Mouse (Mus musculus): Measurements from ENCODE around the gene Olfml2a. TPM values are rescaled to one million over a fixed set of nuclear protein-coding genes. Genes with fewer than 3 reads are reported as not detected.

Olfml2a gene
- polyA plus RNA-seq, 1 experiment from 2014 or later, result 18.7 TPM

GRCm38 (mm10) chr2:38933931-38934330 is 2.2 kb downstream of the Olfml2a start:
- WGBS, result 15% methylated on average over 2 of the region's 2 CpGs
- Histone ChIP-seq H3K27me3 (replicated peaks; ENCODE audit: control insufficient read depth, insufficient read depth, low read length) (no peaks in the 10 kb centered on the region), H3K36me3 (ENCODE audit: control insufficient read depth, insufficient read depth, low read length) (no peaks in the 10 kb centered on the region), H3K4me2 (ENCODE audit: low read depth, low read length) (peak overlapping the region; percentile 38), H3K4me3 (ENCODE audit: low read depth, low read length) (no peak overlapping the region), H3K4me1 (ENCODE audit: control insufficient read depth, insufficient read depth, low read length) (peaks cover 29% of the 10 kb centered on the region), H3K9ac (ENCODE audit: low read depth, low read length) (0 out of 2 replicates have a peak overlapping the region, but pooled peaks have one; percentile 30), H3K9me3 (ENCODE audit: control insufficient read depth, low read length) (no peaks in the 10 kb centered on the region), H3K27ac (replicated peaks; ENCODE audit: low read depth, low read length) (peak overlapping the region; percentile 78)
- ATAC-seq (ENCODE audit: low read depth) (peak; percentile 66), DNase-seq (ENCODE audit: low spot score) (peak; percentile 74)

- H3K9me3 ChIP-seq (ENCODE audit: control insufficient read depth, low read length), result no peaks in the 10 kb centered on the region
- DNase-seq (ENCODE audit: low spot score), result peak; percentile 51
- 35% methylated on average over 5 of the region's 5 CpGs for WGBS
- H3K9ac ChIP-seq (ENCODE audit: low read depth, low read length), result peak overlapping the region; percentile 30; the same call in 1 of the 2 replicates
- no peak for ATAC-seq (ENCODE audit: low read depth)
- H3K4me3 ChIP-seq (ENCODE audit: low read depth, low read length), result no peak overlapping the region
- peaks cover 29% of the 10 kb centered on the region for H3K4me1 ChIP-seq (ENCODE audit: control insufficient read depth, insufficient read depth, low read length)
- H3K27me3 ChIP-seq (replicated peaks; ENCODE audit: control insufficient read depth, insufficient read depth, low read length), result no peaks in the 10 kb centered on the region
- peak overlapping the region; percentile 78 for H3K27ac ChIP-seq (replicated peaks; ENCODE audit: low read depth, low read length)
- H3K36me3 ChIP-seq (ENCODE audit: control insufficient read depth, insufficient read depth, low read length), result no peaks in the 10 kb centered on the region
- peak overlapping the region; percentile 38 for H3K4me2 ChIP-seq (ENCODE audit: low read depth, low read length)
Measured at GRCm38 (mm10) chr2:38934936-38935335, 3.2 kb downstream of the Olfml2a start.

GRCm38 (mm10) chr2:38936721-38937378 is 5.1 kb downstream of the Olfml2a start:
- DNase-seq (ENCODE audit: low spot score) (no peak), ATAC-seq (ENCODE audit: low read depth) (no peak)
- H3K36me3 ChIP-seq (ENCODE audit: control insufficient read depth, insufficient read depth, low read length), result no peaks in the 10 kb centered on the region
- H3K4me1 ChIP-seq (ENCODE audit: control insufficient read depth, insufficient read depth, low read length), result peaks cover 22% of the 10 kb centered on the region
- H3K9me3 ChIP-seq (ENCODE audit: control insufficient read depth, low read length), result no peaks in the 10 kb centered on the region
- H3K9ac ChIP-seq (ENCODE audit: low read depth, low read length), result no peak overlapping the region
- WGBS, result 59% methylated on average over 9 of the region's 9 CpGs
- no peak overlapping the region for H3K4me2 ChIP-seq (ENCODE audit: low read depth, low read length)
- H3K4me3 ChIP-seq (ENCODE audit: low read depth, low read length), result no peak overlapping the region
- H3K27me3 ChIP-seq (replicated peaks; ENCODE audit: control insufficient read depth, insufficient read depth, low read length), result no peaks in the 10 kb centered on the region
- no peak overlapping the region for H3K27ac ChIP-seq (replicated peaks; ENCODE audit: low read depth, low read length)

GRCm38 (mm10) chr2:38937396-38937795 is 5.6 kb downstream of the Olfml2a start:
- no peak for DNase-seq (ENCODE audit: low spot score)
- H3K27me3 ChIP-seq (replicated peaks; ENCODE audit: control insufficient read depth, insufficient read depth, low read length), result no peaks in the 10 kb centered on the region
- no peaks in the 10 kb centered on the region for H3K9me3 ChIP-seq (ENCODE audit: control insufficient read depth, low read length)
- no peak overlapping the region for H3K4me2 ChIP-seq (ENCODE audit: low read depth, low read length)
- 67% methylated on average over 3 of the region's 3 CpGs for WGBS
- no peak overlapping the region for H3K27ac ChIP-seq (replicated peaks; ENCODE audit: low read depth, low read length)
- no peak overlapping the region for H3K4me3 ChIP-seq (ENCODE audit: low read depth, low read length)
- no peak overlapping the region for H3K9ac ChIP-seq (ENCODE audit: low read depth, low read length)
- H3K4me1 ChIP-seq (ENCODE audit: control insufficient read depth, insufficient read depth, low read length), result peaks cover 18% of the 10 kb centered on the region
- no peaks in the 10 kb centered on the region for H3K36me3 ChIP-seq (ENCODE audit: control insufficient read depth, insufficient read depth, low read length)
- no peak for ATAC-seq (ENCODE audit: low read depth)

GRCm38 (mm10) chr2:38938007-38938406 is 6.2 kb downstream of the Olfml2a start:
- Histone ChIP-seq H3K4me1 (ENCODE audit: control insufficient read depth, insufficient read depth, low read length) (peaks cover 18% of the 10 kb centered on the region), H3K4me2 (ENCODE audit: low read depth, low read length) (no peak overlapping the region), H3K27me3 (replicated peaks; ENCODE audit: control insufficient read depth, insufficient read depth, low read length) (no peaks in the 10 kb centered on the region), H3K4me3 (ENCODE audit: low read depth, low read length) (no peak overlapping the region), H3K27ac (replicated peaks; ENCODE audit: low read depth, low read length) (no peak overlapping the region), H3K36me3 (ENCODE audit: control insufficient read depth, insufficient read depth, low read length) (no peaks in the 10 kb centered on the region), H3K9me3 (ENCODE audit: control insufficient read depth, low read length) (no peaks in the 10 kb centered on the region), H3K9ac (ENCODE audit: low read depth, low read length) (no peak overlapping the region)
- DNase-seq (ENCODE audit: low spot score) (no peak), ATAC-seq (ENCODE audit: low read depth) (no peak)
- 88% methylated on average over 1 of the region's 1 CpGs for WGBS

GRCm38 (mm10) chr2:38939047-38939446 is 7.3 kb downstream of the Olfml2a start:
- Histone ChIP-seq H3K4me2 (ENCODE audit: low read depth, low read length) (no peak overlapping the region), H3K36me3 (ENCODE audit: control insufficient read depth, insufficient read depth, low read length) (no peaks in the 10 kb centered on the region), H3K9me3 (ENCODE audit: control insufficient read depth, low read length) (no peaks in the 10 kb centered on the region), H3K27me3 (replicated peaks; ENCODE audit: control insufficient read depth, insufficient read depth, low read length) (no peaks in the 10 kb centered on the region), H3K27ac (replicated peaks; ENCODE audit: low read depth, low read length) (no peak overlapping the region), H3K4me1 (ENCODE audit: control insufficient read depth, insufficient read depth, low read length) (peaks cover 16% of the 10 kb centered on the region), H3K4me3 (ENCODE audit: low read depth, low read length) (no peak overlapping the region), H3K9ac (ENCODE audit: low read depth, low read length) (no peak overlapping the region)
- ATAC-seq (ENCODE audit: low read depth) (no peak), DNase-seq (ENCODE audit: low spot score) (no peak)
- WGBS, result 67% methylated on average over 2 of the region's 2 CpGs

GRCm38 (mm10) chr2:38941426-38941825 is 9.6 kb downstream of the Olfml2a start:
- DNase-seq (ENCODE audit: low spot score), result no peak
- 0 out of 2 replicates have a peak, but pooled peaks cover 6% of the 10 kb centered on the region for H3K4me1 ChIP-seq (ENCODE audit: control insufficient read depth, insufficient read depth, low read length)
- no peak overlapping the region for H3K4me3 ChIP-seq (ENCODE audit: low read depth, low read length)
- H3K36me3 ChIP-seq (ENCODE audit: control insufficient read depth, insufficient read depth, low read length), result no peaks in the 10 kb centered on the region
- no peak overlapping the region for H3K27ac ChIP-seq (replicated peaks; ENCODE audit: low read depth, low read length)
- H3K9me3 ChIP-seq (ENCODE audit: control insufficient read depth, low read length), result no peaks in the 10 kb centered on the region
- no peak overlapping the region for H3K4me2 ChIP-seq (ENCODE audit: low read depth, low read length)
- no peak overlapping the region for H3K9ac ChIP-seq (ENCODE audit: low read depth, low read length)
- 81% methylated on average over 14 of the region's 14 CpGs for WGBS
- no peak for ATAC-seq (ENCODE audit: low read depth)
- no peaks in the 10 kb centered on the region for H3K27me3 ChIP-seq (replicated peaks; ENCODE audit: control insufficient read depth, insufficient read depth, low read length)

GRCm38 (mm10) chr2:38941898-38942297 is 10.1 kb downstream of the Olfml2a start:
- DNase-seq (ENCODE audit: low spot score), result no peak
- 0 out of 2 replicates have a peak, but pooled peaks cover 5% of the 10 kb centered on the region for H3K4me1 ChIP-seq (ENCODE audit: control insufficient read depth, insufficient read depth, low read length)
- no peak overlapping the region for H3K4me2 ChIP-seq (ENCODE audit: low read depth, low read length)
- no peaks in the 10 kb centered on the region for H3K36me3 ChIP-seq (ENCODE audit: control insufficient read depth, insufficient read depth, low read length)
- H3K27ac ChIP-seq (replicated peaks; ENCODE audit: low read depth, low read length), result no peak overlapping the region
- H3K9ac ChIP-seq (ENCODE audit: low read depth, low read length), result no peak overlapping the region
- ATAC-seq (ENCODE audit: low read depth), result no peak
- no peak overlapping the region for H3K4me3 ChIP-seq (ENCODE audit: low read depth, low read length)
- no peaks in the 10 kb centered on the region for H3K27me3 ChIP-seq (replicated peaks; ENCODE audit: control insufficient read depth, insufficient read depth, low read length)
- H3K9me3 ChIP-seq (ENCODE audit: control insufficient read depth, low read length), result no peaks in the 10 kb centered on the region
- 76% methylated on average over 2 of the region's 2 CpGs for WGBS

DNA sequence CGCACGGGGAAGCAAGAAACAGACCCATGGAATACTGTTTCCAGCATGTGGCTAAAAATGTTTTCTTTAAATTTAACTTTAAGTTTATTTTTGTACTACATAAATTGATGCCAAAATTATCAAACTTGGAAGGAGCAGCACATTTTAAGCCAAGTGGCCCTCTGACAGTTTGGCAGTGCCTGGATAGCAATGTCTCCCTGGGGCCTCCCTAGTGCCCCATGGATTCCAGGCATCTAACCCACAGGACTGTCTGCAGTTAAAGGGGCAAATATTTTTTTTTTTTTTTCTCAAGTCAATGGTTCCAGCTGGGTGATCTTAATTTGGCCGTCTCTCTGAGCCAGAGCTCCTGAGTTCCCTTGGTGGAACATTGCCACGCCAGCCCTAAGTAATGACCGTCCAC is 11.4 kb downstream of the Olfml2a start:
- H3K4me1 ChIP-seq (ENCODE audit: control insufficient read depth, insufficient read depth, low read length), result no peaks in the 10 kb centered on the region
- no peak overlapping the region for H3K4me2 ChIP-seq (ENCODE audit: low read depth, low read length)
- no peaks in the 10 kb centered on the region for H3K27me3 ChIP-seq (replicated peaks; ENCODE audit: control insufficient read depth, insufficient read depth, low read length)
- DNase-seq (ENCODE audit: low spot score) (no peak), ATAC-seq (ENCODE audit: low read depth) (no peak)
- H3K9me3 ChIP-seq (ENCODE audit: control insufficient read depth, low read length), result no peaks in the 10 kb centered on the region
- H3K36me3 ChIP-seq (ENCODE audit: control insufficient read depth, insufficient read depth, low read length), result no peaks in the 10 kb centered on the region
- H3K4me3 ChIP-seq (ENCODE audit: low read depth, low read length), result no peak overlapping the region
- WGBS, result 85% methylated on average over 5 of the region's 5 CpGs
- H3K9ac ChIP-seq (ENCODE audit: low read depth, low read length), result no peak overlapping the region
- no peak overlapping the region for H3K27ac ChIP-seq (replicated peaks; ENCODE audit: low read depth, low read length)
